Mouse (Mus musculus) cortical plate, adult 2 months (tissue): ENCODE measurements at regions not wholly inside any gene's neighbourhood (a gene's known extent, or its start where the extent isn't known, plus 50 kb on each side); places are given as distances from the start of the nearest gene placed in this dataset.

Experiments
- CTCF ChIP-seq: fragments of 200-500 bp; IDR thresholded peaks from 2 replicates; pipeline ENCODE4 v1.5.1; 2011; ENCODE audit warnings: mild to moderate bottlenecking, control low read depth, low read length; ENCODE audit not compliant: insufficient read depth; ENCODE audit errors: extremely low read depth
- POLR2A ChIP-seq: fragments of 200-500 bp; IDR thresholded peaks from 2 replicates; pipeline ENCODE4 v1.6.1; 2011; ENCODE audit warnings: mild to moderate bottlenecking, low read length, control low read depth; ENCODE audit not compliant: insufficient read depth; ENCODE audit errors: extremely low read depth

- TF ChIP-seq POLR2A, result no peak
- TF ChIP-seq CTCF, result no peak
Observed at GRCm38 (mm10) chr13:111043637-111044036, 211.2 kb upstream of the Actbl2 start.
